Comparison of ENCODE assay signal across 8 mouse cellular contexts in genomic region chr11:120149510-120150200, GRCm38 (mm10). TPM values are rescaled to one million over a fixed set of nuclear protein-coding genes. Genes with fewer than 3 reads are reported as not detected.
A peak's percentile ranks its signal among the peaks of the same experiment; 100 is the strongest.
DNase-seq lines count a peak whose midpoint lies in the region; ATAC-seq and TF ChIP-seq lines count a peak whose summit lies in the region.

No protein-coding gene starts in this region.

- peaks cover 5% of the 10 kb centered on the region; the same call in 1 of the 2 replicates for H3K4me1 ChIP-seq in spleen, adult 2 months (ENCODE audit: control insufficient read depth, insufficient read depth, insufficient read length)
- H3K4me1 ChIP-seq in limb, embryonic 12.5 days (replicated peaks), result peaks cover 14% of the 10 kb centered on the region
- peaks cover 9% of the 10 kb centered on the region; the same call in 1 of the 2 replicates for H3K4me1 ChIP-seq in small intestine, adult 2 months (ENCODE audit: control insufficient read depth, insufficient read depth, insufficient read length, low read length)

- peak overlapping the region; percentile 83; the same call in 1 of the 2 replicates for H3K9ac ChIP-seq in limb, embryonic 12.5 days (replicated peaks)

- peaks cover 6% of the 10 kb centered on the region for H3K36me3 ChIP-seq in spleen, adult 2 months (ENCODE audit: control insufficient read depth, insufficient read depth, low read length)
- peaks cover 18% of the 10 kb centered on the region; the same call in 1 of the 2 replicates for H3K36me3 ChIP-seq in limb, embryonic 12.5 days
- H3K36me3 ChIP-seq in small intestine, adult 2 months (ENCODE audit: control insufficient read depth, insufficient read depth, low read length), result peaks cover 3% of the 10 kb centered on the region; the same call in 1 of the 2 replicates

- no peak overlapping the region for H3K27ac ChIP-seq in spleen, adult 2 months (ENCODE audit: insufficient read depth, low read length)
- no peak overlapping the region for H3K27ac ChIP-seq in limb, embryonic 12.5 days
- H3K27ac ChIP-seq in small intestine, adult 2 months (ENCODE audit: insufficient read depth, low read depth, low read length), result no peak overlapping the region

- ATAC-seq in limb, embryonic 12.5 days (ENCODE audit: insufficient number of reproducible peaks, insufficient read depth, low FRiP score, low TSS enrichment, low read depth), result no peak

- no peak for TF ChIP-seq POLR2A in spleen, adult 2 months (IDR thresholded peaks at IDR 0.05; ENCODE audit: low read depth, low read length)
- TF ChIP-seq POLR2A in small intestine, adult 2 months (IDR thresholded peaks at IDR 0.05; ENCODE audit: low read depth, low read length), result no peak

- H3K27me3 ChIP-seq in spleen, adult 2 months (ENCODE audit: control insufficient read depth, insufficient read depth, low read length), result no peaks in the 10 kb centered on the region
- H3K27me3 ChIP-seq in limb, embryonic 12.5 days, result no peaks in the 10 kb centered on the region
- no peaks in the 10 kb centered on the region for H3K27me3 ChIP-seq in small intestine, adult 2 months (ENCODE audit: control insufficient read depth, insufficient read depth, low read length)

- peak overlapping the region; percentile 85 for H3K4me2 ChIP-seq in limb, embryonic 12.5 days

- 29% methylated on average over 6 of the region's 6 CpGs for WGBS in spleen, adult 2 months
- 51% methylated on average over 6 of the region's 6 CpGs for WGBS in limb, embryonic 12.5 days
- WGBS in small intestine, adult 2 months, result 28% methylated on average over 6 of the region's 6 CpGs

- no peaks in the 10 kb centered on the region for H3K9me3 ChIP-seq in limb, embryonic 12.5 days

- TF ChIP-seq CTCF in spleen, adult 2 months (IDR thresholded peaks at IDR 0.05; ENCODE audit: extremely low read depth, insufficient read depth, insufficient read length, insufficient replicate concordance), result no peak
- no peak; the same call in 1 of the 2 replicates for TF ChIP-seq CTCF in small intestine, adult 2 months (IDR thresholded peaks at IDR 0.05; ENCODE audit: extremely low read depth, insufficient read length, insufficient replicate concordance, low read depth, low read length)

- peak; percentile 56 to 67 for DNase-seq in cerebellum, postnatal 10 days
- DNase-seq in cerebellum, adult 11-12 months, result no peak
- no peak for DNase-seq in spleen, adult 2 months (ENCODE audit: low read depth in 1 of 2, low spot score in 2 of 2)
- no peak for DNase-seq in spleen, postnatal 4 days (ENCODE audit: low spot score in 2 of 2)
- DNase-seq in frontal cortex, adult 2 months (ENCODE audit: extremely low spot score in 1 of 2, low spot score in 1 of 2), result no peak
- DNase-seq in thymus, adult 18-20 months, result no peak

- H3K4me3 ChIP-seq in spleen, adult 2 months (ENCODE audit: extremely low read depth, insufficient read depth, insufficient read length), result 0 out of 2 replicates have a peak overlapping the region, but pooled peaks have one; percentile 6
- H3K4me3 ChIP-seq in limb, embryonic 12.5 days (replicated peaks), result peak overlapping the region; percentile 78
- peak overlapping the region; percentile 49 for H3K4me3 ChIP-seq in small intestine, adult 2 months (ENCODE audit: low read depth, low read length)

RNA-seq across cellular contexts. Expression of gene Slc38a10, which starts 1.5 kb away (rescaled TPM):
- polyA plus RNA-seq in spleen, adult 2 months (2012; rRNA removed), result 81.9 and 94.2 TPM in 2 replicates
- 84.7 and 86.8 TPM in 2 replicates for polyA plus RNA-seq in limb, embryonic 12.5 days (2016; fragmentation: Nextera tagmentation; extraction: Ambion mirVana)
- polyA plus RNA-seq in small intestine, adult 2 months (2012; rRNA removed), result 59.0 and 108 TPM in 2 replicates
- 62.5 and 62.6 TPM in 2 replicates for polyA plus RNA-seq in frontal cortex, adult 2 months (2012; rRNA removed)

RNA-seq across cellular contexts. Expression of gene Ndufaf8, which starts 50.9 kb away (rescaled TPM):
- 31.0 and 33.8 TPM in 2 replicates for polyA plus RNA-seq in spleen, adult 2 months (2012; rRNA removed)
- 67.5 and 71.9 TPM in 2 replicates for polyA plus RNA-seq in limb, embryonic 12.5 days (2016; fragmentation: Nextera tagmentation; extraction: Ambion mirVana)
- polyA plus RNA-seq in small intestine, adult 2 months (2012; rRNA removed), result 47.0 and 74.1 TPM in 2 replicates
- 42.3 and 46.2 TPM in 2 replicates for polyA plus RNA-seq in frontal cortex, adult 2 months (2012; rRNA removed)

RNA-seq across cellular contexts. Expression of gene Tepsin, which starts 51.1 kb away (rescaled TPM):
- 34.3 and 44.0 TPM in 2 replicates for polyA plus RNA-seq in spleen, adult 2 months (2012; rRNA removed)
- polyA plus RNA-seq in limb, embryonic 12.5 days (2016; fragmentation: Nextera tagmentation; extraction: Ambion mirVana), result 17.0 and 18.3 TPM in 2 replicates
- 47.0 and 79.3 TPM in 2 replicates for polyA plus RNA-seq in small intestine, adult 2 months (2012; rRNA removed)
- 31.1 and 35.6 TPM in 2 replicates for polyA plus RNA-seq in frontal cortex, adult 2 months (2012; rRNA removed)

Comparison
In these comparisons a context has a peak if more than half of its experiments do, and no peak if none do; other contexts are left out.
1. DNase-seq: peak in cerebellum, postnatal 10 days (2 of 2); none in cerebellum, adult 11-12 months (single experiment), spleen, adult 2 months (0 of 2), spleen, postnatal 4 days (0 of 2), frontal cortex, adult 2 months (0 of 2) and thymus, adult 18-20 months (0 of 2).
2. H3K4me3 ChIP-seq: peak in every context shown above with its lines; median percentile 78 in limb, embryonic 12.5 days; 49 in small intestine, adult 2 months; 6 in spleen, adult 2 months.